Mouse (Mus musculus): ENCODE measurements around the gene Abi3. TPM values are rescaled to one million over a fixed set of nuclear protein-coding genes. Genes with fewer than 3 reads are reported as not detected.

Abi3 gene
- polyA plus RNA-seq, 1 experiment from 2014 or later, result 7.2 TPM

DNA sequence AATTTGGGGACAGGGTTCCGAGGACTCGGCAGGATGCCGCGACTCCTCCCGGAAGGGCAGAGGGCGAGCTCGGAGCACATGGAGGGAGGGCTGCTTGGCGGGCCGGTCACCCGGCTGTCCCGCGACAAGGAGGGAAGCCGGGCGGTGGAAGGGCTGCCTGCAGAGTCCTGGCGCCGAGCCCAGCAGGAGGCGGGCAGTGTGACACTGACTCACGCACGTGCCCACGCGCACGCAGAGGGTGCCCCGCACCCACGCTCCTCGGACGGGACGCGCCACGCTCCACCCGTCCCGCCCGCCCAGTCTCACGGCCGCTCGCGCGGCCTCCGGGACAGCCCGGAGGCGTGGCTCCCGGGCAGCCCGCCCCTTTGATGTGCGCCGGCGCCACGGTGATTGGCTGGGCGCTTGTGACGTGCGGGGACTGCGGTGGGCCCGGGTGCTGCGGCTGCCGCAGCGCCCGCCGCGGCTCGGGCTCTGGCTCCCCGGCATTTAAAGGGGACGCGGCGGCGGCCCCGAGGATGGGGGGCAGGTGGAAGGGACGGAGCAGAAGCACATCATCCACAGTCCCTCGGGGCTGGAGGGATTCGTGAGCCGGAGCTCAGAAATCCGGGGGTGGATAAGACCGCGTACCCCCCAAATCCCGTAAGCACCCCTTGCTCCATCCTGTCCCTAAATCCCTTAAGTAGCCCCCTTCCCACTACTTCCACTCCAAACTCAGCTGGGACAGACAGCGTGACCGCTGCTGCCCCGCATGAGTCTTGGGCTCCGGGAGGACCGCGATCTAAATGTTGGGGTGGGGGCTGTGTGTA is 18.0 kb downstream of the Abi3 start, which contains the start of gene Phospho1:
Phospho1 (plus strand) TSS at position 429 of the 806 bp plus-strand sequence.
- no peak for TF ChIP-seq CTCF (IDR thresholded peaks at IDR 0.05; ENCODE audit: low read depth)
- H3K36me3 ChIP-seq (ENCODE audit: insufficient read depth), result no peaks in the 10 kb centered on the region
- ATAC-seq (ENCODE audit: insufficient read depth) (peak; percentile 98), DNase-seq (peak; percentile 97)
- 0 out of 2 replicates have a peak within 1 kb of the TSS, but pooled peaks have one; percentile 24 for H3K27ac ChIP-seq (ENCODE audit: low read depth)
- H3K4me3 ChIP-seq (ENCODE audit: low read depth, low read length), result peak within 1 kb of the TSS; percentile 65
- peaks cover 44% of the 10 kb centered on the region for H3K27me3 ChIP-seq (ENCODE audit: insufficient read depth, low read length)
- H3K4me2 ChIP-seq, result peak within 1 kb of the TSS; percentile 100
- H3K9ac ChIP-seq, result peak within 1 kb of the TSS; percentile 64
- under 1% methylated on average over 71 of the region's 78 CpGs for WGBS
- H3K9me3 ChIP-seq (ENCODE audit: low read depth, low read length), result no peaks in the 10 kb centered on the region
- H3K4me1 ChIP-seq (ENCODE audit: insufficient read depth), result no peaks in the 10 kb centered on the region

DNA sequence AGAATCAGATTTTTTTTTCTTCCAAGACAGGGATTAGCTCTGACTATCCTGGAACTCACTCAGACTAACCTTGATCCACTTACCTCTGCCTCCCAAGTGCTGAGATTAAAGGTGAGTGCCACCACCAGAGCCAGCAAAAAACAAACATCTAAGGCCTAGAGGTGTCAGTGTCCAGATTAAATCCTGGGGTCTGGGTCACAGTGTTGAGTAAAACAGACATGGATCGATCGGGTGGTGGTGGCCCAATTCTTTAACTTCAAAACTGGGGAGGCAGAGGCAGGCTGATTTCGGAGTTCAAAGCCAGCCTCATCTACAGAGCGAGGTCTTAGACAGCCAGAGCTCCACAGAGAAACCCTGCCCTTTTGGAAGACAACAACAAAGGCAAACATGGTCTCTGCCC is 19.8 kb downstream of the Abi3 start:
- TF ChIP-seq CTCF (IDR thresholded peaks at IDR 0.05; ENCODE audit: low read depth), result no peak
- Histone ChIP-seq H3K27me3 (ENCODE audit: insufficient read depth, low read length) (peaks cover 28% of the 10 kb centered on the region), H3K27ac (ENCODE audit: low read depth) (no peak overlapping the region), H3K4me2 (no peak overlapping the region), H3K9ac (no peak overlapping the region), H3K4me3 (ENCODE audit: low read depth, low read length) (no peak overlapping the region), H3K36me3 (ENCODE audit: insufficient read depth) (no peaks in the 10 kb centered on the region), H3K9me3 (ENCODE audit: low read depth, low read length) (no peaks in the 10 kb centered on the region), H3K4me1 (ENCODE audit: insufficient read depth) (no peaks in the 10 kb centered on the region)
- WGBS, result 97% methylated on average over 4 of the region's 4 CpGs
- no peak for DNase-seq
- no peak for ATAC-seq (ENCODE audit: insufficient read depth)

- DNase-seq, result no peak
- H3K4me2 ChIP-seq, result no peak overlapping the region
- 84% methylated on average over 3 of the region's 3 CpGs for WGBS
- TF ChIP-seq CTCF (IDR thresholded peaks at IDR 0.05; ENCODE audit: low read depth), result no peak
- H3K4me3 ChIP-seq (ENCODE audit: low read depth, low read length), result no peak overlapping the region
- H3K9me3 ChIP-seq (ENCODE audit: low read depth, low read length), result no peaks in the 10 kb centered on the region
- peaks cover 21% of the 10 kb centered on the region for H3K27me3 ChIP-seq (ENCODE audit: insufficient read depth, low read length)
- no peaks in the 10 kb centered on the region for H3K4me1 ChIP-seq (ENCODE audit: insufficient read depth)
- no peak overlapping the region for H3K27ac ChIP-seq (ENCODE audit: low read depth)
- ATAC-seq (ENCODE audit: insufficient read depth), result no peak
- no peaks in the 10 kb centered on the region for H3K36me3 ChIP-seq (ENCODE audit: insufficient read depth)
- no peak overlapping the region for H3K9ac ChIP-seq
Measured at GRCm38 (mm10) chr11:95821511-95821910, 20.8 kb downstream of the Abi3 start.

- TF ChIP-seq CTCF (IDR thresholded peaks at IDR 0.05; ENCODE audit: low read depth), result no peak
- Histone ChIP-seq H3K4me2 (no peak overlapping the region), H3K9me3 (ENCODE audit: low read depth, low read length) (no peaks in the 10 kb centered on the region), H3K27me3 (ENCODE audit: insufficient read depth, low read length) (peaks cover 6% of the 10 kb centered on the region; the same call in 1 of the 2 replicates), H3K36me3 (ENCODE audit: insufficient read depth) (no peaks in the 10 kb centered on the region), H3K27ac (ENCODE audit: low read depth) (no peak overlapping the region), H3K4me3 (ENCODE audit: low read depth, low read length) (no peak overlapping the region), H3K4me1 (ENCODE audit: insufficient read depth) (no peaks in the 10 kb centered on the region), H3K9ac (no peak overlapping the region)
- WGBS, result 81% methylated on average over 8 of the region's 8 CpGs
- ATAC-seq (ENCODE audit: insufficient read depth) (no peak), DNase-seq (no peak)
Measured at GRCm38 (mm10) chr11:95819138-95819537, 23.1 kb downstream of the Abi3 start.

DNA sequence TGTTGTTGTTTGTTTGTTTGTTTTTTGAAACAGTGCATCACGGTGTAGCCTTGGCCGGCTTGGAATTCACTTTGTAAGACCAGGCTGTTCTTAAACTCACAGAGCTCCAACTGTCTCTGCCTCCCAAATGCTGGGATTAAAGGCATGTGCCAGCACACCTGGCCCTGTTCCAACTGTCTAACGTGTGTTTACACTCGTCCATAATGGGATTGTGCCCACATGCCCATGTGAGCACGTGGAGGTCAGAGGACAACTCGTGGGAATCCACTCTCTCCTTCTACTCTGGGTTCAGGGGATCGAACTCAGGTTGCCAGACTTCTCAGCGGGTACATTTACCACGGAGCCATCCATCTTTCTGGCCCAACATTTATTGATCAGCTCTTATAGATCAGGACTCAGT is 26.9 kb downstream of the Abi3 start:
- ATAC-seq (ENCODE audit: insufficient read depth) (no peak), DNase-seq (no peak)
- 64% methylated on average over 9 of the region's 9 CpGs for WGBS
- Histone ChIP-seq H3K9me3 (ENCODE audit: low read depth, low read length) (no peaks in the 10 kb centered on the region), H3K4me1 (ENCODE audit: insufficient read depth) (no peaks in the 10 kb centered on the region), H3K27ac (ENCODE audit: low read depth) (no peak overlapping the region), H3K36me3 (ENCODE audit: insufficient read depth) (no peaks in the 10 kb centered on the region), H3K9ac (no peak overlapping the region), H3K4me3 (ENCODE audit: low read depth, low read length) (no peak overlapping the region), H3K27me3 (ENCODE audit: insufficient read depth, low read length) (no peaks in the 10 kb centered on the region), H3K4me2 (no peak overlapping the region)
- no peak for TF ChIP-seq CTCF (IDR thresholded peaks at IDR 0.05; ENCODE audit: low read depth)

DNA sequence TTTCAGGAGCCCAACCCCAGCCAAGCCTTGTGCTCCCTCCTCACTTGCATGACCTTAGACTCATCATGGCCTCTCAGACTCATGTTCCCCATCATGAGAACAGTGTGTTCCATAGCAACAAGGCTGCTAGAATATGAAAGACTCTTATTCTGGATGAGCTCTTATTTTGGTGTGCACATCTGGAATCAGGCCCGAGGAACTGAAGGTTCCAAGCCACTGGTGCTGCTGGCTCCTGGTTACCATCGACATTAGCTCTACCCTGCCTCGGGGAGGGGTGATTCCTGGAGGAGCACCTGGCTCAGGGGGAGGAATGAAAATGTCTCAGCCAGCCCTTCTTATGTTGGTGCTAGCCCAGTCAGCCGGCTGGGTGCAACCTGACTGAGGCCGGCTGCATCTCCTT is 27.4 kb downstream of the Abi3 start:
- Histone ChIP-seq H3K27me3 (ENCODE audit: insufficient read depth, low read length) (no peaks in the 10 kb centered on the region), H3K9me3 (ENCODE audit: low read depth, low read length) (no peaks in the 10 kb centered on the region), H3K4me1 (ENCODE audit: insufficient read depth) (no peaks in the 10 kb centered on the region), H3K4me3 (ENCODE audit: low read depth, low read length) (no peak overlapping the region), H3K27ac (ENCODE audit: low read depth) (no peak overlapping the region), H3K36me3 (ENCODE audit: insufficient read depth) (no peaks in the 10 kb centered on the region), H3K9ac (no peak overlapping the region), H3K4me2 (no peak overlapping the region)
- no peak for ATAC-seq (ENCODE audit: insufficient read depth)
- WGBS, result 52% methylated on average over 5 of the region's 5 CpGs
- no peak for DNase-seq
- TF ChIP-seq CTCF (IDR thresholded peaks at IDR 0.05; ENCODE audit: low read depth), result no peak

GRCm38 (mm10) chr11:95814101-95814500 is 28.2 kb downstream of the Abi3 start:
- DNase-seq (no peak), ATAC-seq (ENCODE audit: insufficient read depth) (no peak)
- Histone ChIP-seq H3K36me3 (ENCODE audit: insufficient read depth) (no peaks in the 10 kb centered on the region), H3K9ac (no peak overlapping the region), H3K27ac (ENCODE audit: low read depth) (no peak overlapping the region), H3K4me3 (ENCODE audit: low read depth, low read length) (no peak overlapping the region), H3K27me3 (ENCODE audit: insufficient read depth, low read length) (no peaks in the 10 kb centered on the region), H3K4me1 (ENCODE audit: insufficient read depth) (no peaks in the 10 kb centered on the region), H3K9me3 (ENCODE audit: low read depth, low read length) (no peaks in the 10 kb centered on the region), H3K4me2 (no peak overlapping the region)
- WGBS, result 75% methylated on average over 2 of the region's 2 CpGs
- TF ChIP-seq CTCF (IDR thresholded peaks at IDR 0.05; ENCODE audit: low read depth), result no peak

Data from lung, embryonic 14.5 days (tissue).